Mouse (Mus musculus): Measurements from ENCODE around the gene Rassf4. TPM values are rescaled to one million over a fixed set of nuclear protein-coding genes. Genes with fewer than 3 reads are reported as not detected.

Rassf4 gene
- total and polyA plus RNA-seq, 3 experiments, result 17.3 to 69.0 (median 32.3) TPM

GRCm38 (mm10) chr6:116715166-116715565 lies 41.4 kb upstream of the Rassf4 start:
- Histone ChIP-seq H3K9me3 (replicated peaks; ENCODE audit: low read length) (no peaks in the 10 kb centered on the region), H3K4me1 (ENCODE audit: control insufficient read depth in 1 of 2, insufficient read depth in 2 of 2) (peaks cover 6 to 62% of the 10 kb centered on the region in 2 experiments; a peak in 3 of 4 replicates), H3K9ac (ENCODE audit: insufficient read depth, low read depth) (no peak overlapping the region), H3K4me3 (replicated peaks in 1 of 3; ENCODE audit: low read depth in 2 of 3, low read length in 2 of 3, poor library complexity in 1 of 3) (no peak overlapping the region), H3K79me2 (replicated peaks; ENCODE audit: control insufficient read depth, extremely low read depth, insufficient read depth, poor library complexity, severe bottlenecking) (no peaks in the 10 kb centered on the region), H3K27ac (ENCODE audit: insufficient read depth, low read depth) (no peak overlapping the region), H3K36me3 (replicated peaks in 1 of 2; ENCODE audit: control insufficient read depth in 1 of 2, insufficient read depth in 1 of 2, low read length in 1 of 2) (no peaks in the 10 kb centered on the region), H3K4me2 (ENCODE audit: insufficient read depth, low read depth, poor library complexity, severe bottlenecking) (no peak overlapping the region), H3K27me3 (replicated peaks) (no peaks in the 10 kb centered on the region)
- DNase-seq (ENCODE audit: extremely low read depth), result no peak
- in situ Hi-C loops (cut with MboI; ENCODE audit: low pct_ligation_motif_present, low pct_unique_long_range_greater_than_20kb, low sequenced_read_pairs) (loop anchor here (10.0 kb wide), 1 partner anchor 50 kb away; no protein-coding TSS in a partner anchor), dilution Hi-C loops (cut with MboI; ENCODE audit: extremely low pct_ligation_motif_present, extremely low pct_unique_long_range_greater_than_20kb, low sequenced_read_pairs) (no loop called here)
- TF ChIP-seq ZNF384 (IDR thresholded peaks at IDR 0.05; ENCODE audit: low read depth, low read length), result no peak
- no peak for TF ChIP-seq BHLHE40 (IDR thresholded peaks at IDR 0.05; ENCODE audit: low read depth, low read length)
- TF ChIP-seq MEF2A (IDR thresholded peaks at IDR 0.05; ENCODE audit: borderline replicate concordance, low read depth, low read length), result no peak
- TF ChIP-seq ZMIZ1 (IDR thresholded peaks at IDR 0.05; ENCODE audit: low read depth, low read length), result no peak
- no peak for TF ChIP-seq MXI1 (IDR thresholded peaks at IDR 0.05; ENCODE audit: low read depth, low read length)
- TF ChIP-seq GABPA (IDR thresholded peaks at IDR 0.05; ENCODE audit: insufficient replicate concordance, low read depth, low read length), result no peak
- no peak for TF ChIP-seq MYC (IDR thresholded peaks at IDR 0.05; ENCODE audit: low read depth, low read length)
- no peak for TF ChIP-seq ETS1 (conservative IDR thresholded peaks at IDR 0.05; ENCODE audit: low read depth, low read length)
- no peak for TF ChIP-seq USF2 (conservative IDR thresholded peaks at IDR 0.05; ENCODE audit: low read depth, low read length)
- TF ChIP-seq IRF4 (IDR thresholded peaks at IDR 0.05; ENCODE audit: low read depth, low read length), result no peak

GRCm38 (mm10) chr6:116714576-116714975 lies 40.8 kb upstream of the Rassf4 start:
- TF ChIP-seq RCOR1 (conservative IDR thresholded peaks at IDR 0.05; ENCODE audit: low read depth, low read length) (no peak), POLR2A (IDR thresholded peaks at IDR 0.05; ENCODE audit: low read depth, low read length) (no peak), MYC (IDR thresholded peaks at IDR 0.05; ENCODE audit: low read depth, low read length) (no peak), BHLHE40 (IDR thresholded peaks at IDR 0.05; ENCODE audit: low read depth, low read length) (no peak), EP300 (IDR thresholded peaks at IDR 0.05; ENCODE audit: low read length) (no peak), IRF4 (IDR thresholded peaks at IDR 0.05; ENCODE audit: low read depth, low read length) (no peak), JUND (conservative IDR thresholded peaks at IDR 0.05; ENCODE audit: low read depth, low read length) (no peak), ZNF384 (IDR thresholded peaks at IDR 0.05; ENCODE audit: low read depth, low read length) (no peak), GABPA (IDR thresholded peaks at IDR 0.05; ENCODE audit: insufficient replicate concordance, low read depth, low read length) (no peak), MXI1 (IDR thresholded peaks at IDR 0.05; ENCODE audit: low read depth, low read length) (no peak)
- H3K9me3 ChIP-seq (replicated peaks; ENCODE audit: low read length), result no peaks in the 10 kb centered on the region

More at GRCm38 (mm10) chr6:116714576-116714975, 40.8 kb upstream of the Rassf4 start:
- Histone ChIP-seq H3K79me2 (replicated peaks; ENCODE audit: control insufficient read depth, extremely low read depth, insufficient read depth, poor library complexity, severe bottlenecking) (no peaks in the 10 kb centered on the region), H3K4me2 (ENCODE audit: insufficient read depth, low read depth, poor library complexity, severe bottlenecking) (no peak overlapping the region), H3K4me3 (replicated peaks in 1 of 3; ENCODE audit: low read depth in 2 of 3, low read length in 2 of 3, poor library complexity in 1 of 3) (no peak overlapping the region), H3K4me1 (ENCODE audit: control insufficient read depth in 1 of 2, insufficient read depth in 2 of 2) (peaks cover 6 to 58% of the 10 kb centered on the region in 2 experiments; a peak in 3 of 4 replicates), H3K27ac (ENCODE audit: insufficient read depth, low read depth) (no peak overlapping the region), H3K9ac (ENCODE audit: insufficient read depth, low read depth) (no peak overlapping the region), H3K36me3 (replicated peaks in 1 of 2; ENCODE audit: control insufficient read depth in 1 of 2, insufficient read depth in 1 of 2, low read length in 1 of 2) (no peaks in the 10 kb centered on the region), H3K27me3 (replicated peaks) (no peaks in the 10 kb centered on the region)
- DNase-seq (ENCODE audit: extremely low read depth), result no peak
- dilution Hi-C loops (cut with MboI; ENCODE audit: extremely low pct_ligation_motif_present, extremely low pct_unique_long_range_greater_than_20kb, low sequenced_read_pairs) (no loop called here), in situ Hi-C loops (cut with MboI; ENCODE audit: low pct_ligation_motif_present, low pct_unique_long_range_greater_than_20kb, low sequenced_read_pairs) (loop anchor here (10.0 kb wide), 1 partner anchor 50 kb away; no protein-coding TSS in a partner anchor)

Data from CH12.LX (cell line).